Mouse (Mus musculus) spleen, adult 2 months (tissue): Measurements from ENCODE around the gene Gpr137.
A peak's percentile ranks its signal among the peaks of the same experiment; 100 is the strongest.

Experiments
- CTCF ChIP-seq: fragments of 200-500 bp; IDR thresholded peaks from 2 replicates; pipeline ENCODE4 v1.5.1; 2011; ENCODE audit warnings: mild to moderate bottlenecking, inconsistent platforms; ENCODE audit not compliant: insufficient read depth, insufficient read length, insufficient replicate concordance; ENCODE audit errors: extremely low read depth
- POLR2A ChIP-seq: fragments of 200-500 bp; IDR thresholded peaks from 2 replicates; pipeline ENCODE4 v1.6.1; 2011; ENCODE audit warnings: low read depth, low read length, inconsistent platforms

DNA sequence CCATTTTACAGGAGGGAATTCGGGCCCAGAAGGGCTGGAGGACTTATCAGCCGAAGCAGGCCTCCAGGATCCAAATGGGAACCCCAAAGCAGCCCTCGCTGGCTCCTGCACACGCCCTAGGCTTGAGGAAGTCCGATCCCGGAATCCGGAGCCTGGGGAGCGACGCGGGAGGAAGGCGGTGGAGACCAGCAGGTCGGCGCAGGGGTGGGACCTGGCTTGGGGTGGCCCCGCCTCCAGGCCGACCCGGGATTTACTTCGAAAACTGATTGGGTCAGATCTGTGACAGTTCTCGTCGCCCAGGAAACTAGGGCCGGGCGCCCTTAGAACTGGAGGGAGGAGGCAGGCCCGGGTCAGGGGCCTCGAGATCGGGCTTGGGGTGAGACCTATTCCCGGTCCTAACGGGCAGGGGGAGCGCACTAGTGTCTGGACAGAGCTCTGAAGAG lies at the start of gene Gpr137:
- TF ChIP-seq POLR2A (peak; percentile 47; the same call in 1 of the 2 replicates), CTCF (no peak)
